Mouse (Mus musculus) intestine, postnatal 0 days (tissue): Measurements from ENCODE around the gene Cx3cr1. TPM values are rescaled to one million over a fixed set of nuclear protein-coding genes. Genes with fewer than 3 reads are reported as not detected.

ENCODE experiments used
- ATAC-seq: fragments of 200-750 bp; cut with Nextera tagmentation; 2 replicates; pipeline ENCODE4 v1.8.0; 2017; ENCODE audit warnings: mild to moderate bottlenecking, moderate TSS enrichment, moderate library complexity
- H3K27ac ChIP-seq: fragments of 300-500 bp; sonication (generic); 2 replicates; pipeline ENCODE4 v1.5.1; 2014; ENCODE audit warnings: mild to moderate bottlenecking, low read depth, low read length, moderate library complexity
- H3K27me3 ChIP-seq: fragments of 300-500 bp; sonication (generic); replicated peaks from 2 replicates; pipeline ENCODE4 v1.6.1; 2014; ENCODE audit warnings: low read length, mixed read lengths; ENCODE audit not compliant: control insufficient read depth, insufficient read depth
- H3K36me3 ChIP-seq: fragments of 300-500 bp; sonication (generic); 2 replicates; pipeline ENCODE4 v1.6.1; 2014; ENCODE audit warnings: mild to moderate bottlenecking, moderate library complexity; ENCODE audit not compliant: control insufficient read depth, insufficient read depth
- H3K4me1 ChIP-seq: fragments of 300-500 bp; sonication (generic); replicated peaks from 2 replicates; pipeline ENCODE4 v1.6.1; 2014; ENCODE audit warnings: antibody characterized with exemption, low read length, mixed read lengths; ENCODE audit not compliant: control insufficient read depth, insufficient read depth
- H3K4me2 ChIP-seq: fragments of 300-500 bp; sonication (generic); replicated peaks from 2 replicates; pipeline ENCODE4 v1.6.1; 2014; ENCODE audit warnings: low read depth, mild to moderate bottlenecking, moderate library complexity
- H3K4me3 ChIP-seq: fragments of 300-500 bp; sonication (generic); 2 replicates; pipeline ENCODE4 v1.5.1; 2014; ENCODE audit warnings: low read depth, low read length
- H3K9ac ChIP-seq: fragments of 300-500 bp; sonication (generic); 2 replicates; pipeline ENCODE4 v1.6.1; 2014; ENCODE audit warnings: mild to moderate bottlenecking, low read depth, low read length
- H3K9me3 ChIP-seq: fragments of 300-500 bp; sonication (generic); 2 replicates; pipeline ENCODE4 v1.6.1; 2016; ENCODE audit warnings: mixed run types; ENCODE audit not compliant: control insufficient read depth
- CTCF ChIP-seq: sonication (generic); IDR thresholded peaks from 2 replicates; pipeline ENCODE4 v1.5.1; 2016; ENCODE audit warnings: low read depth, mild to moderate bottlenecking, control low read depth, antibody characterized with exemption, moderate library complexity
- WGBS: fragments of 180-500 bp; shearing (Covaris S2); extraction: QIAGEN DNeasy Blood & Tissue Kit; methylation state at CpG from one replicate; pipeline ENCODE4 v1.1.7; 2014; 5-methylcytosine and 5-hydroxymethylcytosine counted together
- polyA plus RNA-seq: library from polyadenylated mRNA; unstranded; fragments of >200 nt; fragmentation: Nextera tagmentation; extraction: Ambion mirVana; gene quantifications from 2 replicates; pipeline ENCODE4 v1.2.1, GENCODE M21; 2015

Cx3cr1 gene
- polyA plus RNA-seq, 1 experiment from 2014 or later, result 5.4 TPM

DNA sequence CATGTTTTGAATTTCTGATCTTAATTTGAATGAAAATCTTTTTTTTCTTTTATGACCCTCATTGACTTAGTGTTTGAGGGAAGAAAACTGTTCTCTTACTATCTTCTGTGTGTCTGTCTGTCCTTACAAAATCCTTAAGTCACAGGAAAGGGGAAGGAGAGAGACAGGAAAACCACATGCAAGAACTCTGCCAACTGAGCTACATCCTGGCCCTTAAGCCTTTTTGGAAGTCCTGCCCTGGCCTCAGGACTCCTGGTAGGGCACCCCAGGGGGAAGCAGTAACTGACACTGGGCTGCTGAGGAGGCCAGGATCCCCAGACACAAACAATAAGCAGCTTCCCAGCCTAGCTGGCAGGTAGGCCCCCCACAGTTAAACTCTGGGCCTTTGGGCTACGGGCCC is 126.4 kb downstream of the Cx3cr1 start:
- no peak overlapping the region for H3K9ac ChIP-seq
- no peak overlapping the region for H3K4me2 ChIP-seq
- no peaks in the 10 kb centered on the region for H3K36me3 ChIP-seq
- no peak for ATAC-seq
- H3K9me3 ChIP-seq, result no peaks in the 10 kb centered on the region
- no peaks in the 10 kb centered on the region for H3K27me3 ChIP-seq
- WGBS, result 71% methylated on average over 1 of the region's 1 CpGs
- no peaks in the 10 kb centered on the region for H3K4me1 ChIP-seq
- no peak for TF ChIP-seq CTCF
- H3K4me3 ChIP-seq, result no peak overlapping the region
- H3K27ac ChIP-seq, result no peak overlapping the region

DNA sequence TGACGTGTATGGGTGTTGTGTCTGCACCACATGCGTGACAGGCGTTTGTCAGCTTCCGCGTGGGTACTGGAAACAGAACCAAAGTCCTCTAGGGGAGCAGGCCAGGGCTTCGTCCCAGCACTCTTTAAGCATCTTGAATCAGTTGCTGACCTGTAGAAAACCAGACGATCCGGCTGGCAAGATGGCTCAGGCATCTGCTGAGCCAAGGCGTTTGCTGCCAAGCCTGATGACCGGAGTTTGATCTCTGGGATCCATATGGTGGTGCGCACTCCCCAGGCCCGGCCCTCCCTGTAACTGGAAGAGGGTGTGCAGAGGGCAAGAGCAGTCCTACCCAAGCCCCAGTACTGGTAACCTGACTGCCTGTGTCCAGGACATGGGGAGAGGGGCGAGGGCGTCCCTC is 127.8 kb downstream of the Cx3cr1 start:
- WGBS, result 83% methylated on average over 14 of the region's 14 CpGs
- H3K27ac ChIP-seq, result no peak overlapping the region
- H3K4me3 ChIP-seq, result no peak overlapping the region
- H3K9me3 ChIP-seq, result no peaks in the 10 kb centered on the region
- ATAC-seq, result no peak
- H3K4me2 ChIP-seq, result no peak overlapping the region
- no peaks in the 10 kb centered on the region for H3K4me1 ChIP-seq
- no peaks in the 10 kb centered on the region for H3K36me3 ChIP-seq
- no peaks in the 10 kb centered on the region for H3K27me3 ChIP-seq
- no peak overlapping the region for H3K9ac ChIP-seq
- no peak for TF ChIP-seq CTCF

DNA sequence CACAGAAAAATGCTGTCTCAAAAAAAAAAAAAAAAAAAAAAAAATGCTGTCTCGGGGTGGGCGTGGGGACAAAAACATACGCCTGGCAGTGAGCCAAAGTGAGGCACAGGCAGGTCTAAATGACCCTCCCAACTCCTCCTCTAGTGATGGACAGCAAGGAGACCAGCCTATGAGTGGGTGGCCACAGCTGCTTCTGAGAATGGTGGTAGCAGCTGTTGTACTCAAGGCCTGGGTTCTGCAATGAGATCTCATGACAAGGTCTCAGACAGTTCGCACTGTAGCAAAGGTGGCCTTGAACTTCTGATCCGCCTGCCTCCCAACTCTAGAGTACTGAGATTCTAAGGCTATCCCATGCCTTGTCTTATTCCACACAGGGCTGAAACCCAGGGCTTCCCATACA is 128.3 kb downstream of the Cx3cr1 start:
- no peak overlapping the region for H3K4me2 ChIP-seq
- H3K9me3 ChIP-seq, result no peaks in the 10 kb centered on the region
- H3K4me1 ChIP-seq, result no peaks in the 10 kb centered on the region
- H3K9ac ChIP-seq, result no peak overlapping the region
- no peak overlapping the region for H3K4me3 ChIP-seq
- WGBS, result 55% methylated on average over 5 of the region's 5 CpGs
- no peaks in the 10 kb centered on the region for H3K27me3 ChIP-seq
- no peak for ATAC-seq
- no peak overlapping the region for H3K27ac ChIP-seq
- H3K36me3 ChIP-seq, result no peaks in the 10 kb centered on the region
- no peak for TF ChIP-seq CTCF

DNA sequence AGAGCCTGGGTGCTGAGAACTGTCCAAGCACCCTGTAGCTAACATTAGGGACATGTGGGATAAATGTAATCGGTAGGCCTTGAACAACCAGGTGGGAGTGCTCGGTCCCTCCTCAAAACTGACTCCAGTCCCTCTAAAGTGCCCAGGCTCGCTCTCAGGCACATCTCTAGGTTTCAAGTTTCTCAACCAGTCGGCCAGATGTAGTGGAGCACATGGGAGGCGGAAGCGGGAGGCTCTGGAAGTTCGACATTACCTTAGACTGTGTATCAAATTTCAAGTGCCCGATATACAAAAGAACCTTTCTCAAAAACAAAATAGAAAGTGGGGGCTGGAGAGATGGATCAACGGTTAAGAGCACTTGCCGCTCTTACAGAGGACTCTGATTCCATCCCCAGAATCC is 130.0 kb downstream of the Cx3cr1 start:
- no peak for TF ChIP-seq CTCF
- no peak overlapping the region for H3K4me2 ChIP-seq
- no peak for ATAC-seq
- H3K36me3 ChIP-seq, result no peaks in the 10 kb centered on the region
- no peak overlapping the region for H3K27ac ChIP-seq
- H3K27me3 ChIP-seq, result no peaks in the 10 kb centered on the region
- H3K9me3 ChIP-seq, result no peaks in the 10 kb centered on the region
- no peaks in the 10 kb centered on the region for H3K4me1 ChIP-seq
- no peak overlapping the region for H3K4me3 ChIP-seq
- no peak overlapping the region for H3K9ac ChIP-seq
- WGBS, result 76% methylated on average over 10 of the region's 10 CpGs

DNA sequence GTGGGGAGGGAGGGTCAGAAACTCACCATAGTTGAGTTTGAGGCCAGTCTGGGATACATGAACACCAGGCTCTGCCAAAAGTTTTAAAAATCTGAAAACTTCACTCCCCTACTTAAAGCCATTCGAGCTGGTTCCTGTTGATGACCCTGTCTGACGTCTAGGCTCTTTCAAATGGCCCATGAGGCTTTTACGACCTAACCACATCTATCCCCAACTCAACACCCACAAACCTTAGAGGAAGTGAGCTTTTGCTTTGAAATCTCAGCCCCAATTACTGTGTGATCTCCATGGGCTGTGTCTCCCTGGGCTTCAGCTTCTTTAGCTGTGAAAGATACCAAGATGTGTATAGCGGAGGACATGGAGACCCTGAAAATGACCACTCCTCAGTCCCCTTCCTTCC is 131.2 kb downstream of the Cx3cr1 start:
- no peak overlapping the region for H3K9ac ChIP-seq
- no peak for ATAC-seq
- no peaks in the 10 kb centered on the region for H3K9me3 ChIP-seq
- H3K4me2 ChIP-seq, result no peak overlapping the region
- TF ChIP-seq CTCF, result no peak
- WGBS, result 70% methylated on average over 4 of the region's 4 CpGs
- no peak overlapping the region for H3K27ac ChIP-seq
- H3K4me1 ChIP-seq, result no peaks in the 10 kb centered on the region
- no peaks in the 10 kb centered on the region for H3K27me3 ChIP-seq
- H3K36me3 ChIP-seq, result no peaks in the 10 kb centered on the region
- H3K4me3 ChIP-seq, result no peak overlapping the region

DNA sequence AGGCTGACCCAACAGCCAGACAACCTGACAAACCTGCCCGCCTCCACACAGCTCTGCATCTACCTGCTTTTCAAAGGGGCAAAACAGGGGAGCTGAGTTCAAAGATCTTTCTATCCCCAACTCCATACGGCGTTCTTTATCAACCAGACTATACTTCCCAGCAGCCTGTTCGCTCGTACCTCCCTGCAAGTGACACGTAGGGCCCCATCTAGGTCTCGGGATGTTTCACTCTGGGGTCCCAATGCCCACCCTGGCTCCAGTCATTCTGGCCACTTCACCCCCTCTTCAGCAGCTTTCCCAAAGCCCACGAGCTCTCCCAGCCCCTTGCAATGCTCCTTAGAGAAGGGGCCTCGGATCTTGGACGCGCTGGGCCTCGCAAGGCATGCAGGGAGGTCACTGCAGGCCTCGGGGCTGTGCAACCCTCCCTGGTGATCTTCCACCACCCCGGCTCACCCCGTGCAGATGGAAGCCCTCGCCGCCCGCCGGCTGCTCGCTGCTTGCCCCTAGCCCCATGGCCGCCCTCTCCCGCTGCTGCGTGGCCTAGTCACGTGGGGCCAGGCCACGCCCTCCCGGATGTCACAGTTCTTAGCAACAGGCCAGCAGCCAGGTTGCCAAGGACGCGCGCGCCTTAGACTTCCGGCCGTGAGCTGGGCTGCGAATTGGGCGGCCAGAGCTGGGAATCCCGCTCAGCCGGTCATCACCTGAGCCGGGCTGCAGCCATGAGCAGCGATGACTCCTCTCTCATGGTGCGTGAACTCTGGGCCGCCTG is 132.5 kb downstream of the Cx3cr1 start, which contains the start of the genes Gorasp1 and Ttc21a:
TSS of gene Gorasp1 (minus strand) at position 561 of the 769 bp plus-strand sequence.
TSS of gene Ttc21a (plus strand) at position 602 of the 769 bp plus-strand sequence.
- H3K27ac ChIP-seq, result peak within 1 kb of the TSS; percentile 60; the same call in 1 of the 2 replicates
- ATAC-seq, result peak; percentile 89
- 2% methylated on average over 40 of the region's 40 CpGs for WGBS
- no peaks in the 10 kb centered on the region for H3K9me3 ChIP-seq
- no peaks in the 10 kb centered on the region; the same call in 1 of the 2 replicates for H3K36me3 ChIP-seq
- H3K4me1 ChIP-seq, result 0 out of 2 replicates have a peak, but pooled peaks cover 4% of the 10 kb centered on the region
- peak within 1 kb of the TSS; percentile 81 for H3K4me3 ChIP-seq
- no peak for TF ChIP-seq CTCF
- H3K4me2 ChIP-seq, result peak within 1 kb of the TSS; percentile 95
- H3K9ac ChIP-seq, result peak within 1 kb of the TSS; percentile 69
- H3K27me3 ChIP-seq, result no peaks in the 10 kb centered on the region
